Mouse (Mus musculus) thymus, adult 2 months (tissue): ENCODE data around the gene Fgfr2.

ENCODE experiments used
- CTCF ChIP-seq: fragments of 200-500 bp; IDR thresholded peaks from 2 replicates; pipeline ENCODE4 v1.5.1; 2012; ENCODE audit warnings: mild to moderate bottlenecking, control low read depth, low read length, moderate library complexity, borderline replicate concordance; ENCODE audit not compliant: control insufficient read depth, poor library complexity, insufficient read depth; ENCODE audit errors: extremely low read depth
- POLR2A ChIP-seq: fragments of 200-500 bp; IDR thresholded peaks from 2 replicates; pipeline ENCODE4 v1.6.1; 2012; ENCODE audit warnings: mild to moderate bottlenecking, low read length, control low read depth, moderate library complexity; ENCODE audit not compliant: control insufficient read depth, poor library complexity, insufficient read depth; ENCODE audit errors: extremely low read depth

DNA sequence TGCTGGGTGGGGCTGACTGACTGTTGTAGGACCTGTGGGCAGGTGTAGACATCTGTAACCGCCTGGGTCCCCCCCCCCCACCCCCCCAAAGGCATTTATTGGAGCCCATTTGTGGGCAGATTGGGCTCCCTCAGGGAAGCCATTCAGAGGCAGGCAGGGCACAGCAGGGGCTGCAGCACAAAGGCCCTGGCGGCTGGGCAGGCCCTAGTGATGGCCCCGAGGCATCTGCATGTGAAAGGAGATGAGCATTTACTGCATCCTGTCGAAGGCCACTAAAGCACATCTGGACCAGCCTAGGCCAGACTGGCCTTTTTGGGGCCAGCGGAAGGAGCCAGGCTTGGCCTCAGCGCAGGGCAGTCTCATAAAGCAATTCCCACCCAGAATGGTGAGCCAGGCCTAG, 506.8 kb downstream of the Fgfr2 start:
- TF ChIP-seq CTCF = no peak
- TF ChIP-seq POLR2A = no peak
